Mouse (Mus musculus) G1E-ER4 (cell line): Measurements from ENCODE around the gene Eif3a. TPM values are rescaled to one million over a fixed set of nuclear protein-coding genes. Genes with fewer than 3 reads are reported as not detected.

Experiments
- GATA1 ChIP-seq: IDR thresholded peaks from one replicate; pipeline ENCODE4 v1.8.0; 2012; ENCODE audit warnings: low read length, inconsistent platforms
- polyA plus RNA-seq: library from polyadenylated mRNA; stranded (reverse); fragments of >175 nt; gene quantifications from 2 replicates; pipeline ENCODE4 v1.2.3, GENCODE M21; 2012

Gene Eif3a
- polyA plus RNA-seq: 99.8 and 106 TPM in 2 replicates

DNA sequence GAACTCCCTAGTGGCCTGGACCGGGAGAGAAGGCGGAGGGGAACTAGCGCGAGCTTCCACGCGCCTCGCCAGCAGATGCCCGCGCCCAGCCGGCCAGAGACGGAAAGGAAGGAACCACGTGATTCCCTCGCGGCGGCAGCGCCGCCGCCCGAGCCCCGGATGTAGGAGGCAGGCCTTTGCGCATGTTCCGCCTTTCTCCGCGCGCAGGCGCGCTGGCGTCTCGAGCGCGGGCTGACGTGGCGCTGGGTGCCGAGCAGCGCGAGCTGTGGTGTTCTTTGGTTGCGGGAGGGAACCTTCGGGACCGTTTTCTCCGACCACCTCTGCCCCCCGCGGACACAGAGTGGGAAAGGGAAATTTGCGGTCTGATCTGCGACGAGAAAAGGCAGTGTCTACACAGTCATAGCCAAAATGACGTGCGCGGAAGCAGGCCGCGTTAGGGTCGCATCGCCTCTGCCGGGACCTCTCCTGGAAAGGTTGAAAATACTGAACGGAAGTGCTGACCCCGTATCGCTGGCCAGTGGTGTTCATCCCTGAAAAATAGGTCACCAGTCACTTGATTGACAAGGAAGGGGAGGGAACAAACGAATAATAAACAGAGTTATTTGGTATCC is at the start of gene Eif3a:
Eif3a (minus strand) TSS at position 108 of the 611 bp plus-strand sequence.
- no peak for TF ChIP-seq GATA1

DNA sequence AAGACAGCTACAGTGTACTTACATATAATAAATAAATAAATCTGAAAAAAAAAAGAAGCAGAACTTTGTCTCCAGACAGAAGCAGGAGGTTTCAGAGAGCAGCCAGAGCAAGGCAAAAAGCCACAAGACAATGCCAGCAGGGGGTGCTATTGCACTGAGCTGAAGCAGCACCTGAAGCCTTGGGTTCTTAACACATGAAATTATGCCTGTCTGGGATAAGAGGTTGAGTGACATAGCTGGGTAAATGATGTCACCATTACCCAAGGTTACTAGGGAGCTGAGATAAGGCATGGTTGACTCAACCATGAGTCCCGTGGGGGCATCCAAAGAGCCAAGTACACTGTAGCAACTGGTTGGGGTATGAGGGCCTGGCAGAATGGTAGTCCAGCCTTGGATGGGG is 47.3 kb upstream of the Eif3a start:
- TF ChIP-seq GATA1: no peak

- no peak for TF ChIP-seq GATA1
These were observed 28.2 kb upstream of the Eif3a start for GRCm38 (mm10) chr19:60818677-60819076.

GRCm38 (mm10) chr19:60813133-60813532 is 22.7 kb upstream of the Eif3a start:
- no peak for TF ChIP-seq GATA1

DNA sequence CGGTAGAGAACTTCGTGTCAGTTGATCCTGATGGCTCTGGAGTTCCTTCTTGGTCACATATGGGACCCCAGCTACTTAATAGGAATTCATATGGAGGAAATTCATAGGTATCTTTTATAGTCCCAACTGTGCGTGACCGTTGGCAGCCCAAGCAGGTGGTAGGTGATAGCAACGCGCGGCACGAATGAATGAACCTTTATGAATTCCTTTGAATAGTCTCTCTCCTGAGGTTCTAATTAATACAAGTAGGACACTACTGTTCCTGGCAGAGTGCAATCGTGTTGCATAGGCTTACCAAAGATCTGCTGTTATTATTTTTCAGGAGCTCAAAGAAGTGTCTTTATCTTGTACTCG is 21.6 kb upstream of the Eif3a start:
- no peak for TF ChIP-seq GATA1

DNA sequence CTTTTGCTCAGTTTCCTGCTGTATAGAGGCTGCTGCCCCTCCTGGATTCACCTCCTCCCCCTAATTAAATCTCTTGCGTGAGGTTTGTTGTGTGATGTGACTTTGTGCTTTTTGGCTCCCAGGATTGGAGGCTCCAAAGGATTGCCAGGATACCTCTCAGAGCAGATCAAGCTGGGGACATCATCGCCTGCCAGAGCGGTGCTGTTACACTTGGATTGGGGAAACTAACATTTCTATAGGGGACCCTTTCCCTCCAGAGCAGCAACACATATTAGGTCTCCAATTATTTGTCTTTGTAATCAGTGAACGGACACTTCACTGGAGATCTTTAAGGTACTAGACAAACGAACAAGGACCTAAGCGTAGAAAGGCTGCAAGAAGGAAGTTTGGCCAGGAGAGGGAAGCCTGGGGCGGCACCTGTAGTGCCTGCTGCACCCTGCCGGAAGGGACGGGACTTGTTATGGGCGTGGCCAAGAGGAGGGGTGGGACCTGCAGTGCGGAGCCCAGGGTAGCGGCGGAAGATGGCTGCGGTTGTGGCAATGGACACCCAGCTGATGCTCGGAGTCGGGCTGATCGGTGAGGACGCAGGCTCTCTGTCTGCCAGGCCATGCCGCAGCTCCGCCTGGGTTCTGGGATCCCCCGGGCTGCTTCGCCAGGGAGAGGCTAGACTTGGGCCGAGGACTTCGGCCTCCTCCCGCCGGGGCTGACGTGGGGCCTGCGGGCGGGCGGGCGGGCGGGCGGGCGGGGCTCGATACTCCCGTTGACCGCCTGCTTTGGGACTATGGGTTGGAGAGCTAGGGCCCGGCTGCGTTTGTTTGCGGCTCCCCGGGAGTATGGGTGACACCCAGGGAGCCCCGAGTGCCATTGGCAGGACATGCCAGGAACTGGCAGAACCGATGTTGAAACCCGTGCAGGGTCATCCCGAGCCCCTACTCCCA is 20.9 kb upstream of the Eif3a start, which contains the start of gene Fam45a:
Fam45a (plus strand) TSS at position 488 of the 938 bp plus-strand sequence.
- TF ChIP-seq GATA1: no peak

- no peak for TF ChIP-seq GATA1
These were observed 19.5 kb upstream of the Eif3a start for GRCm38 (mm10) chr19:60809927-60810326.

GRCm38 (mm10) chr19:60804903-60805302 is 14.4 kb upstream of the Eif3a start:
- TF ChIP-seq GATA1: no peak

DNA sequence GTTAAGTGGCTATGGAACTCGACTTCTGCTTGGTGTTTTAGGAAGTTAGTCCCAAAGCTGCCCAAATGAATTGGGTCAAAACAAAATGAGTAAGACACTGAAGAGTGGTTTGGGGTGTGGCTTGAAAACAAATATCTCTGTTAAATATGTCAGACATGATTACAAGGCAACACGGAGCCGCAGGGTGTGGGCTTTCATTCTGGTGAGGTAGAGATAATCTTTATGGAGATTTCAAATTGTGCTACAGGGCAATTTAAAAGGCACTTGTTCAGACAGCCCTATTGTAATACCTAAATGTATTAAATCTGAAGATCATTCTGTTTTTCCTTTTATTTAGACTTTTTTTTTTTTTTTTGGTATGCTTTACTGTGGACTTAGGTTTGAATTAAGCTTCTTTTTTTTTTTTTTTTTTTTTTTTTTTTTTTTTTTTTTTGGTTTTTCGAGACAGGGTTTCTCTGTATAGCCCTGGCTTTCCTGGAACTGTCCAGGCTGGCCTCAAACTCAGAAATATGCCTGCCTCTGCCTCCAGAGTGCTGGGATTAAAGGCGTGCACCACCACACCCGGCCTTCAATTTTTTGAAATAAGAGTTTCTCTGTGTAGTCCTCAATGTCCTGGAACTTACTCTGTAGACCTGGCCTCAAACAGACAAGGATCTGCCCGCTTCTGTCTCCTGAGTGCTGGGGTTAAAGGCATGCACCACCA is 9.6 kb upstream of the Eif3a start:
- TF ChIP-seq GATA1: peak; percentile 93

GRCm38 (mm10) chr19:60797415-60797814 is 7.0 kb upstream of the Eif3a start:
- TF ChIP-seq GATA1: no peak

GRCm38 (mm10) chr19:60795244-60795643 is 4.8 kb upstream of the Eif3a start:
- TF ChIP-seq GATA1: no peak

- TF ChIP-seq GATA1: no peak
These were observed 2.8 kb upstream of the Eif3a start for GRCm38 (mm10) chr19:60793170-60793707.

GRCm38 (mm10) chr19:60791164-60791563 is 706 bp upstream of the Eif3a start:
- TF ChIP-seq GATA1: no peak

DNA sequence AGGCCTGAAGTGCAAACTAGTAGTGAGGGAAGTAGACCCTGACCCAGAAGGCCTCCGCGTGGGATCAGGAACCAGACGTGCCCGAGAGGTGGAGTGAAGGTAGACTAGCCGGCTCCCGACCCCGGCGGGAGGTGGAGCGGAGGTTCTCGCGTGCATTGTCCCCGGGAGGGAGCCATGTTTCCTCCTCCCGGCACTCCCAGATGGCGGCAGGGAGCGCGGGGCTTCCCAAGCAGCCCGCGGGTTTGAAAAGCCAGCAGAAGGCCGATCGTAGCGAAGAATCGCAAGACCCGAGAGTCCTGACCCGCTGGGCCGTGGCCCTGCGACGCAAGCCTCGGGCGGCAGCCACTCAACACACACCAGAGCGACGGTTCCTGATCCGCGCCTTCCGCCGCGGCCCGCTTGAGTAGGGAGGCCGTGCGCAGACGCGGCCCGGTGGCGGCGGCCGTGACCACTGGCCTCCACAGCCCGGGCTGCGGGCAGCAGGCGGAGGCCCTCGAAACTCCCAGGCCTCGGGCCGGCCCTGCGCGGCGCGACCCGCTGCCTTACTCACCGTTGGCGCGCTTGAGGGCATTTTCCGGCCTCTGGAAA is 445 bp downstream of the Eif3a start:
- no peak for TF ChIP-seq GATA1

DNA sequence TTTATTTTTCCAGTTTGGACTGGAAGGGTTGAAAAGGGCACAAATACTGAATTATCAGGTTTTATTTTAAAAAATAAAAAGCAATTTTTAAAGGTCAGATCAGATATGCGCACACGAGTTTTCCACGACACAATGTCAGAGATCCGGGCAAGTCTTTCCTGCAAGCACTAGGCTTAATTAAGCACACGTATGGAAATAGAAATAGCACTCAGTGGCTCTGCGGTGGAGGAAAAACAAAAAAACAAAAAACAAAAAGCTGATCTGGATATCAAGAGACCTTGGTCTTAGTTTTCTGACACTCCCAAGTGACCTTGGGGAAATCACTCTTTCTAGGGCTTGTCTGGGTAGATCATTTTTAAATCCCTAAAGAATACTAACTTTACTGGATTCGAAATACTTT is 1.0 kb downstream of the Eif3a start:
- TF ChIP-seq GATA1: no peak
